Mouse (Mus musculus) lung, embryonic 16.5 days (tissue): ENCODE measurements around the gene Casp6. TPM values are rescaled to one million over a fixed set of nuclear protein-coding genes. Genes with fewer than 3 reads are reported as not detected.

ENCODE experiments used
- ATAC-seq: fragments of 200-750 bp; cut with Nextera tagmentation; 2 replicates; pipeline ENCODE4 v1.8.0; 2017; ENCODE audit warnings: low read depth, mild to moderate bottlenecking, moderate library complexity
- H3K27ac ChIP-seq: fragments of 300-500 bp; sonication (generic); 2 replicates; pipeline ENCODE4 v1.5.1; 2014; ENCODE audit warnings: mild to moderate bottlenecking, control low read depth, low read length
- H3K27me3 ChIP-seq: fragments of 300-500 bp; sonication (generic); 2 replicates; pipeline ENCODE4 v1.6.1; 2014; ENCODE audit warnings: low read depth, low read length, mixed read lengths; ENCODE audit not compliant: control insufficient read depth, insufficient read depth
- H3K36me3 ChIP-seq: fragments of 300-500 bp; sonication (generic); 2 replicates; pipeline ENCODE4 v1.6.1; 2014; ENCODE audit warnings: low read length; ENCODE audit not compliant: control insufficient read depth, insufficient read depth
- H3K4me1 ChIP-seq: fragments of 300-500 bp; sonication (generic); replicated peaks from 2 replicates; pipeline ENCODE4 v1.6.1; 2014; ENCODE audit warnings: low read length, mixed read lengths; ENCODE audit not compliant: control insufficient read depth, insufficient read depth
- H3K4me2 ChIP-seq: fragments of 300-500 bp; sonication (generic); 2 replicates; pipeline ENCODE4 v1.6.1; 2014; ENCODE audit warnings: low read depth, low read length, control low read depth
- H3K4me3 ChIP-seq: fragments of 300-500 bp; sonication (generic); 2 replicates; pipeline ENCODE4 v1.5.1; 2014; ENCODE audit warnings: mild to moderate bottlenecking, low read length, control low read depth
- H3K9ac ChIP-seq: fragments of 300-500 bp; sonication (generic); 2 replicates; pipeline ENCODE4 v1.6.1; 2014; ENCODE audit warnings: low read length, control low read depth
- H3K9me3 ChIP-seq: fragments of 300-500 bp; sonication (generic); 2 replicates; pipeline ENCODE4 v1.6.1; 2016; ENCODE audit warnings: low read length; ENCODE audit not compliant: control insufficient read depth
- WGBS: fragments of 180-500 bp; shearing (Covaris S2); extraction: QIAGEN DNeasy Blood & Tissue Kit; methylation state at CpG from one replicate; pipeline ENCODE4 v1.1.7; 2014; 5-methylcytosine and 5-hydroxymethylcytosine counted together
- polyA plus RNA-seq: library from polyadenylated mRNA; unstranded; fragments of >200 nt; fragmentation: Nextera tagmentation; extraction: Ambion mirVana; gene quantifications from 2 replicates; pipeline ENCODE4 v1.2.1, GENCODE M21; 2015

Casp6 gene
- polyA plus RNA-seq, 1 experiment from 2014 or later: 79.5 TPM

DNA sequence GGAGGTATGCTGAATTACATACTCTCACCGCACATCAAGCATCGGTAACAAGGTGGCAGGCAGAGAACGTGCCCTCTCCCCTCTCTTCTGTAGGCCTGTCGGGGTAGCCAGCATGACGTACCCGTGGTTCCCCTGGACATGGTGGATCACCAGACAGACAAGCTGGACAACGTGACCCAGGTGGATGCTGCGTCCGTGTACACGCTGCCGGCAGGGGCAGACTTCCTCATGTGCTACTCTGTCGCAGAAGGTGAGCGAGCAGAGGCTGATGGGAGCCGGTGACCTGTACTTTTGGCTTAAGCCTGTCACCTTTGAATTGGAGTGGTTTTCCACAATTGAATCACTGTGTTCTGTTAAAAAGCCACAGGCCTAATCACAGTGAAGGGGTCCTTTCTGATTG lies 10.8 kb downstream of the Casp6 start:
- ATAC-seq: no peak
- 90% methylated on average over 14 of the region's 14 CpGs for WGBS
- Histone ChIP-seq H3K27ac (no peak overlapping the region), H3K4me3 (no peak overlapping the region), H3K27me3 (no peaks in the 10 kb centered on the region), H3K4me2 (no peak overlapping the region), H3K4me1 (no peaks in the 10 kb centered on the region), H3K9me3 (no peaks in the 10 kb centered on the region), H3K36me3 (peaks cover 27% of the 10 kb centered on the region), H3K9ac (no peak overlapping the region)

DNA sequence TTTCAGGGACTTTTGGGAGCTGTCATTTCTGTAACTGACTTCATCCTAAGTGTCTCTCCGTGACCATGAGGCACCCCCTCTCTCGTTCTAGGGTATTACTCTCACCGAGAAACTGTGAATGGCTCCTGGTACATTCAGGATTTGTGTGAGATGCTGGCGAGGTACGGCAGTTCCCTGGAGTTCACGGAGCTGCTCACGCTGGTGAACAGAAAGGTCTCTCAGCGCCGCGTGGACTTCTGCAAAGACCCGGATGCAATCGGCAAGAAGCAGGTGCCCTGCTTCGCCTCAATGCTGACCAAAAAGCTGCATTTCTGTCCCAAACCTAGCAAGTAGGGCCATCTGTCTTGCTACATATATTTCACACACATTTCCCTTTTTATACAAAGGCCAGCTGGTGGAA lies 12.0 kb downstream of the Casp6 start:
- 91% methylated on average over 13 of the region's 13 CpGs for WGBS
- Histone ChIP-seq H3K9me3 (no peaks in the 10 kb centered on the region), H3K9ac (no peak overlapping the region), H3K27ac (no peak overlapping the region), H3K36me3 (peaks cover 27% of the 10 kb centered on the region), H3K4me2 (no peak overlapping the region), H3K27me3 (no peaks in the 10 kb centered on the region), H3K4me1 (no peaks in the 10 kb centered on the region), H3K4me3 (no peak overlapping the region)
- no peak for ATAC-seq

DNA sequence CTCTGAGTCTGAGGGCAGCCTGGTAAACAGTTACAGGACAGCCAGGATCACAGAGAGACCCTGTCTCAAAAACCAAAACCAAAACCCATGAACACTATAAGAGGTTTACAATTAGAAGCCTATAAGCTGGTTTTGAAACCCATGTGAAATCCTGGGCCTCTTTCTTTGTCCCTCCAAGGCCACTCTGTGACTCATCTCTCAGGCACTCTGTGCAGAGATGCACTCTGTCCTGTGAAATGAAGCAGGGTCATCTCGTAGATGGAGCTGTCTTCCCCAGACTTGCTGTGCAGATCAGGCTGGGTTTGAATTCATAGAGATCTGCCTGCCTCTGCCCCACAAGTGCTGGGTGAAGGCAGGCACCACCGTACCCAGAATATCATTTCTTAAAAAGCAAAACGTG lies 16.2 kb downstream of the Casp6 start:
- Histone ChIP-seq H3K36me3 (peaks cover 11% of the 10 kb centered on the region), H3K4me3 (no peak overlapping the region), H3K9ac (no peak overlapping the region), H3K27ac (no peak overlapping the region), H3K4me1 (no peaks in the 10 kb centered on the region), H3K27me3 (no peaks in the 10 kb centered on the region), H3K9me3 (no peaks in the 10 kb centered on the region), H3K4me2 (no peak overlapping the region)
- ATAC-seq: no peak
- 73% methylated on average over 3 of the region's 3 CpGs for WGBS

DNA sequence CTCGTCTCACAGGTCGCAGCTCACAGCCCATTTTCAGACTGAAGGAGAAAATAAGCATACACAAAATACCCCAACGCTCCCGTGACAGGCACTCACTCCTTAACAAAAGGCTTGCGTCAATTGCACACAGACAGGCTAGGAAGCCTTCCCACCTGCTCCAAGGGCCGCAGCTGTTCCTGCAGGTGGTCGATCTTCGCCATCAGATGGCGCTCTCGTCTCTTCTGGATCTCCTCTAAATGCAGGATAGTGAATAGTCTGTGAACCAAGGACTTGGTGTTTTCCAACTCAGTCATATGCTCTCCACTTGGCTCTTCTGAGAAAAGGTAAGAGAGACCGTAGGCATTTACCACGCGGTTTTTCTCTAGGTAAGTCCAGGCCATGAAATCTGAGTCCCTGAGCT lies 17.2 kb downstream of the Casp6 start:
- WGBS: 17% methylated on average over 13 of the region's 13 CpGs
- H3K27me3 ChIP-seq: no peaks in the 10 kb centered on the region
- no peak overlapping the region for H3K9ac ChIP-seq
- H3K4me1 ChIP-seq: no peaks in the 10 kb centered on the region
- no peak overlapping the region for H3K4me2 ChIP-seq
- ATAC-seq: peak; percentile 43; the same call in 1 of the 2 replicates
- H3K4me3 ChIP-seq: no peak overlapping the region
- H3K36me3 ChIP-seq: peaks cover 7% of the 10 kb centered on the region
- H3K27ac ChIP-seq: no peak overlapping the region
- H3K9me3 ChIP-seq: no peaks in the 10 kb centered on the region

DNA sequence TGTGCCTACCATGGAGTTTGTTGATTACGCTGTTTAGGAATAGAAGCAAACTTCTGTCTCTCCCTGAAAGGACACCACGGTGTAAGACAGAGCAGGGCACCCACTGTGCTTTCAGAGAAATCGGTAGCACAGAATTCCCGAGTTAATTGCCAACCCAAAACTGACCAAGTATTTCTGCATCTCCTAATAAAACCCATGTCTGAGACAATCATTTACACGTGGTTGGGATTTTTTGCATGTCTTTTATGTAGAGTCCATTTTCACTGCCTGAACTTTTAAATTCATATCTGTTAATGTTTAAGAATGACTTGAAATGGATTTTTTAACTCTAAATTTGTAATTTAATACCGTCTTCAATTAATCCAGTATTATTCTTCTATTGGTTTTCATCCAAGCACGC lies 22.4 kb downstream of the Casp6 start:
- ATAC-seq: no peak
- no peaks in the 10 kb centered on the region for H3K36me3 ChIP-seq
- H3K27ac ChIP-seq: no peak overlapping the region
- no peaks in the 10 kb centered on the region for H3K4me1 ChIP-seq
- no peak overlapping the region for H3K9ac ChIP-seq
- H3K4me2 ChIP-seq: no peak overlapping the region
- 87% methylated on average over 7 of the region's 7 CpGs for WGBS
- H3K4me3 ChIP-seq: no peak overlapping the region
- no peaks in the 10 kb centered on the region for H3K9me3 ChIP-seq
- no peaks in the 10 kb centered on the region for H3K27me3 ChIP-seq

DNA sequence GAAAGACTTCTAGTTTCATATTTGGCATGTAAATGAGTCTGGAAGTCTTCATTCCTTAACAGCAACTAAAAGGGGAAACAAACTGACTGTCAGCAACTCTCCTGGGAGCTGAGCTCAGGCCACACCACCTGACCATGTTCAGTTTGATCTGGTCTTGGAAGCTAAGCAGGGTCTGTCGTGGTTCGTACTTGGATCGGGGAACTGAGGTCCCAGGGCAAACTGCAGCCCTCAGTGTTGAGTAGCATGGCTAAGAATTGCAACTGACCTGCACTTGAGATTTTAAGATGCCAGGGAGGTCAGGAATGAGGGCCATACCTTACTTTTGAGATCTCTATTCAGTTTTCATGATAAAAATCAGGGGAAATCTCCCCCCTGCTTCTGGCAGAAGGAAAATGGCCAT lies 24.6 kb downstream of the Casp6 start:
- Histone ChIP-seq H3K4me2 (no peak overlapping the region), H3K9ac (no peak overlapping the region), H3K27me3 (no peaks in the 10 kb centered on the region), H3K27ac (no peak overlapping the region), H3K9me3 (no peaks in the 10 kb centered on the region), H3K4me3 (no peak overlapping the region), H3K36me3 (no peaks in the 10 kb centered on the region), H3K4me1 (no peaks in the 10 kb centered on the region)
- 93% methylated on average over 3 of the region's 3 CpGs for WGBS
- ATAC-seq: no peak

DNA sequence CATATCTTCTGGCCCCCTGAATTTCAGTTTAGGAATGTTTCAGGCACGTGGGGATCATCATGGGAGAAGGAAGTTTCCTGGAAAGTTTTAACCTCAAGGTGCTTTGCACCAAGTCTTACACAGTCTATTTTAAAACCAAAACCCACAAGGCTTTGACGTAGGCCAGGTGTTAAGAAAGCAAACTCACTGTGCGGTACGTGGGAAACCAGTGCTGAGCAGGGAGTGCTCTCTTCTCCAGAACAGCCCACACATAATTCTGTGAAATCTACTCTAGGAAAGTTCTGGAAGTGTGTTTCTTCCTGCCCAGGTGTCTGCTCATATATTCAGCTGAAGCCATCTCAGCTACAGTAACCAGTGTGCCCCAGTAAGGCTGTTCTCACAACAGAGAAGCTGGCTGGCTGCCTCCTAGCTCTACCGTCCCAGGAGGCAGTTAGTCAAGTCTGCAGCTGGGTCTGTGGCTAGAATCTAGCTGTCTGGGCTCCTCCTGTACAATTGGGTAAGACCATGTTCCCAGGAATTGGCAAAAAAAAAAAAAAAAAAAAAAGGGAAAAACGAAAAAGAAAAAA lies 29.1 kb downstream of the Casp6 start:
- ATAC-seq: no peak

DNA sequence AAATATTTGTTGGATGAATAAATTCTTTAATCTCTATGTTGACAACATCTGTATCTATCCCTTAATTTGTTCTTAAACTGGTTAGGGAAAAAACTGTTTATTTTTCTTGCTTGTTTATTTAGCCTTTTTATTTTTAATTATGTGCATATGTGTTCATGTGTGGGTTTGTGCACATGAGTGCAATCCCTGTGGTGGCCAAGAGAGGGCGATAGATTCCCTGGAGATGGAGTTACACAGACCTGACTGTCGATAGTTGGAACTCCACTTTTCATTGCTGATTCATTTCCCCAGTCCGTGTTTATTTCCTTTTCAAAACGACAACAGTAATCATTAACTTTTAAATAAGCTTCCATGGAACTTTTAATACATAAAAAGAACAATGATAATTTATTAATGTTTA lies 31.2 kb downstream of the Casp6 start:
- ATAC-seq: no peak
- no peaks in the 10 kb centered on the region for H3K36me3 ChIP-seq
- H3K4me3 ChIP-seq: no peak overlapping the region
- H3K4me1 ChIP-seq: no peaks in the 10 kb centered on the region
- H3K4me2 ChIP-seq: no peak overlapping the region
- no peaks in the 10 kb centered on the region for H3K27me3 ChIP-seq
- H3K27ac ChIP-seq: no peak overlapping the region
- H3K9ac ChIP-seq: no peak overlapping the region
- H3K9me3 ChIP-seq: no peaks in the 10 kb centered on the region
- 48% methylated on average over 4 of the region's 4 CpGs for WGBS

More for the DNA sequence above, 29.1 kb downstream of the Casp6 start:
- Histone ChIP-seq H3K4me2 (no peak overlapping the region), H3K4me1 (no peaks in the 10 kb centered on the region), H3K27ac (no peak overlapping the region), H3K9ac (no peak overlapping the region), H3K4me3 (no peak overlapping the region), H3K36me3 (no peaks in the 10 kb centered on the region), H3K27me3 (no peaks in the 10 kb centered on the region), H3K9me3 (no peaks in the 10 kb centered on the region)
- 55% methylated on average over 6 of the region's 6 CpGs for WGBS

DNA sequence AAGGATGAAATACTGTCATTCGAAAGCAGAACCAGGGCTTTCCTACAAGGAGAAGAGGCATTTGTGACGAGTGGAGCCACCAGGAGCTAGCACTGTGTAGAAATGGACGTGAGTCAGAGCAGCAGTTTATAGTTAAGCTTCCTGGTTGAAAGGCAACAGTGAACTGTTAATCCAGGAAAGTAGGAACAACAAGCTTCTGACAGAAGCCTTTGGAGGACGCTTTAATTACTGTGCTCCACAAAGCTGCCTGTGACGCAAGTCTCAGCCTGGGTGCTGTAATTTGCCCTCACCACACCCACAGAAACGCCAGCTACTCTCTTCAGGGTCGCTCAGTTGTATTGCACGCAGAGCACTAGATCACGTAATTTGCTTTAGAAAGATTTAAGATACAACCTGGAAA lies 35.3 kb downstream of the Casp6 start:
- H3K4me3 ChIP-seq: no peak overlapping the region
- no peak overlapping the region for H3K4me2 ChIP-seq
- 56% methylated on average over 9 of the region's 9 CpGs for whole genome bisulfite sequencing
- H3K27ac ChIP-seq: no peak overlapping the region
- no peak for ATAC-seq
- H3K9ac ChIP-seq: no peak overlapping the region
- no peaks in the 10 kb centered on the region for H3K27me3 ChIP-seq
- H3K9me3 ChIP-seq: no peaks in the 10 kb centered on the region
- no peaks in the 10 kb centered on the region for H3K4me1 ChIP-seq
- no peaks in the 10 kb centered on the region for H3K36me3 ChIP-seq

DNA sequence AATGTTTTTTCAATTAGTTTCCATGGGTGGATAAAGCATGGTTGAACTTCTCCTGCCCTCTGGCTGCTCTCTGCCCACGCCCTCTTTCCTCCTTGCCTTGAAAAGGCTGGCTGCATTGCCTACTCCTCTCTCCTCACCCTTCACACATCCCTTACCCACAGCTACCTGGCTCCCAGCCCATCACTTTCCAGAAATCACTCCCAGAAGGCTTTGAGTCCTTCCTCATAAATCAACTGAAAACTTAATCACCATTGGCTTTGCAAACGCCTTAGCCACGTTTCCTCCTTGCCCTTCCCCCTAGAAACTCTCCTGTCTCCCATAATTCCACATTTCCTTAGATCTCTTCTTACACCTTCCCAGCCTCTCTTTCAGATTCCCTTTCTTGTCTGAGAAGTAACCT lies 36.6 kb downstream of the Casp6 start:
- Histone ChIP-seq H3K9me3 (no peaks in the 10 kb centered on the region), H3K4me3 (no peak overlapping the region), H3K27me3 (no peaks in the 10 kb centered on the region), H3K4me1 (no peaks in the 10 kb centered on the region), H3K4me2 (no peak overlapping the region), H3K9ac (no peak overlapping the region), H3K36me3 (no peaks in the 10 kb centered on the region), H3K27ac (no peak overlapping the region)
- 36% methylated on average over 3 of the region's 3 CpGs for WGBS
- no peak for ATAC-seq
